Mouse (Mus musculus): ENCODE data around the gene Dop1b.

Dop1b gene

GRCm38 (mm10) chr16:93714426-93714825 lies 2.7 kb downstream of the Dop1b start:
- no peak for DNase-seq

GRCm38 (mm10) chr16:93715826-93716225 lies 4.1 kb downstream of the Dop1b start:
- DNase-seq, result no peak

- DNase-seq, result peak; percentile 62
Measured at GRCm38 (mm10) chr16:93717299-93717703, 5.6 kb downstream of the Dop1b start.

GRCm38 (mm10) chr16:93721771-93722170 lies 10.1 kb downstream of the Dop1b start:
- no peak for DNase-seq

- no peak for DNase-seq
Measured at GRCm38 (mm10) chr16:93722476-93722875, 10.8 kb downstream of the Dop1b start.

GRCm38 (mm10) chr16:93725417-93726144 lies 13.9 kb downstream of the Dop1b start:
- no peak for DNase-seq

GRCm38 (mm10) chr16:93726186-93726585 lies 14.5 kb downstream of the Dop1b start:
- DNase-seq, result no peak

GRCm38 (mm10) chr16:93728676-93729075 lies 17.0 kb downstream of the Dop1b start:
- no peak for DNase-seq

- DNase-seq, result no peak
Measured at GRCm38 (mm10) chr16:93729801-93730721, 18.4 kb downstream of the Dop1b start.

GRCm38 (mm10) chr16:93731310-93731709 lies 19.6 kb downstream of the Dop1b start:
- DNase-seq, result no peak

- DNase-seq, result no peak
Measured at GRCm38 (mm10) chr16:93732875-93733569, 21.3 kb downstream of the Dop1b start.

GRCm38 (mm10) chr16:93739251-93739650 lies 27.5 kb downstream of the Dop1b start:
- DNase-seq, result no peak

- DNase-seq, result no peak
Measured at GRCm38 (mm10) chr16:93742903-93743302, 31.2 kb downstream of the Dop1b start.

- DNase-seq, result peak; percentile 39
Measured at GRCm38 (mm10) chr16:93744049-93744490, 32.4 kb downstream of the Dop1b start.

GRCm38 (mm10) chr16:93744804-93745340 lies 33.2 kb downstream of the Dop1b start:
- DNase-seq, result no peak

GRCm38 (mm10) chr16:93746397-93746796 lies 34.7 kb downstream of the Dop1b start:
- no peak for DNase-seq

GRCm38 (mm10) chr16:93746957-93747356 lies 35.3 kb downstream of the Dop1b start:
- DNase-seq, result no peak

- DNase-seq, result no peak
Measured at GRCm38 (mm10) chr16:93747421-93747820, 35.7 kb downstream of the Dop1b start.

GRCm38 (mm10) chr16:93749147-93749910 lies 37.6 kb downstream of the Dop1b start:
- DNase-seq, result no peak

GRCm38 (mm10) chr16:93750464-93750863 lies 38.8 kb downstream of the Dop1b start:
- no peak for DNase-seq

GRCm38 (mm10) chr16:93751816-93752215 lies 40.1 kb downstream of the Dop1b start:
- no peak for DNase-seq

GRCm38 (mm10) chr16:93756622-93757021 lies 44.9 kb downstream of the Dop1b start:
- DNase-seq, result no peak

All from kidney, postnatal 10 days (tissue).